Mouse (Mus musculus) small intestine, adult 2 months (tissue): Measurements from ENCODE around the gene Nav2.

ENCODE experiments used
- CTCF ChIP-seq: fragments of 200-500 bp; IDR thresholded peaks from 2 replicates; pipeline ENCODE4 v1.5.1; 2012; ENCODE audit warnings: low read depth, mild to moderate bottlenecking, control low read depth, inconsistent platforms, low read length, moderate library complexity, mixed read lengths; ENCODE audit not compliant: insufficient replicate concordance, insufficient read length; ENCODE audit errors: extremely low read depth
- POLR2A ChIP-seq: fragments of 200-500 bp; IDR thresholded peaks from 2 replicates; pipeline ENCODE4 v1.6.1; 2012; ENCODE audit warnings: low read depth, mild to moderate bottlenecking, control low read depth, inconsistent platforms, low read length, moderate library complexity

- TF ChIP-seq CTCF, result no peak
- no peak for TF ChIP-seq POLR2A
Observed at GRCm38 (mm10) chr7:49159646-49160555, 251.4 kb downstream of the Nav2 start.
